Mouse (Mus musculus) E14TG2a.4 (cell line): ENCODE results near the gene Slc50a1.

ENCODE experiments used
- CTCF ChIP-seq: conservative IDR thresholded peaks from 2 replicates; pipeline ENCODE4 v1.5.1; 2014; ENCODE audit warnings: low read length
- NANOG ChIP-seq: IDR thresholded peaks from 2 replicates; pipeline ENCODE4 v1.6.1; 2014; ENCODE audit warnings: borderline replicate concordance, low read length, mixed read lengths

DNA sequence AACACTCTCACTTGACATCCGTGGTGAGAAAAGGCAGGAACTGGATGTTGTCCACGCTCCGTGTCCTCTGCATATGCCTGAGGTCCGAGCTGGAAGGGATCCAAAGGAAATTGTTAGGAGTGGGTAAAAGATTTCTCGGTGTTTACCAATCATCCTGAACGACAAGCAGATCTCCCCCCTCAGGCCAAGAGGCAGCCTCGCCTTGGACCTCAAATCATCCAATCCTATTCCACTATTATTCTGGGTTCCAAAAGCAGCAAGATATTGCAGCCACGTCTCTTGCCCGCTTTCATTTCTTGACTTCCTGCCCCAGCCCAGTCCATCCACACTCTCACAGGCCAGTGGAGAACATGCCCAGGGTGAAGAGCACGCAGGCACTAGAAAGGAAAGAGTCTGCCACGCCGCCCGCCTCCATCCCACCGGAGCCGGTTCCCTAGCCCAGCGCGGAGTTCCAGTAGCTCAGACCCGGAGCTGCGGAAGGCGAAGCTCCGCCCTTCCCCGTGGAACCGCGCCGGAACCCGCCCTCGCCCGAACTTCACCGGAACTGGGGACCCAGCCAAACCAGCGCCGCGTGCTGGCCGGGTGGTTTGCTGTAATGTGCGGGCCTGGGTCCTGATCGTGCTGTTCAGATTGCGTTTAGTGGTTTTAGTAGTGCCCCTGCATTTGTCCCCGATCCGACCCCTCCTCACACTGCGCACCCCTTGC, at the start of gene Slc50a1:
- TF ChIP-seq CTCF (no peak), NANOG (no peak)
